Mouse (Mus musculus) frontal cortex, postnatal 14 days (tissue): ENCODE measurements around the gene Phf24.

ENCODE experiments used
- DNase-seq, 2 experiments: peaks; one replicate each; pipeline ENCODE4 v3.0.0; 2022; ENCODE audit warnings: low spot score in 2 of 2

Phf24 gene

DNA sequence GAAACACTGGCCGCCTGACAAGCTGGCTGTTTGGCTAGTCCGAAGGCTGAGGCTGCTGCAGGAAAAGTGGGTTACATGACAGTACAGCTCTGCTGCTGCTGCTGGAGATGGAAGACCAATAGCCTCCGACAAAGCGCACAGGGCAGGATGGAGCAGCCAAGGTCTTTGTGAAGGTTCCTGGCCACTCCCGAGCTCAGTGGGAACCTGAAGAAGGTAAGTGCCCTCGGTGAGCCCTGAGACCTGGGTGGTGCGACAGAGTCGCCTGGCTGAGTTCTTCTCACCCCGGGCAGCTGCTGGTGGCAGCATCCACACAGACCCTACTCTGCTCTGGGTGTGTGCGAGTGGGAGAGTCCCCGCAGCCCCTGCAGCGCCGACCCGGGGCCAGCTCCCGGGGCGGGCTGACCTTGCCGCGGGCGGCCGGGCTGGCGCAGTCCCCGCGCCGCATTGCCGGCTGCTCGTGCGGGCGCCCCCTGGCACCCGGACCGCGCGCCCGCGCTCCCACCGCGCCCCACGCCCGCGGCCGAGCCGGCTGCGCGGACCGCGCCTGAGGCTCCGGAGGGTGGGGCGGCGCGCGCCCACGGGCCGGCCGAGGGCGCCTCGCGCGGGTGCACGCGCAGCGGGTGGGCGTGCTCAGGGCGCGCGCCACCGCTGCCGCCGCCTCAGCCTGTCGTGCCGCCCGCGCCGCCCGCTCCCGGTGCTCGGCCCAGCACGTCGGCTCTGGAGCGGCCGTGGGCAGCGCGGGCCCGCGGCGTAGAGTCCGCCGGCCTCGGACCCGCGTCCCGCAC, at the start of gene Phf24:
Gene Phf24, plus strand, starts transcription at position 44 of the 785 bp plus-strand sequence.
- no peak for DNase-seq

DNA sequence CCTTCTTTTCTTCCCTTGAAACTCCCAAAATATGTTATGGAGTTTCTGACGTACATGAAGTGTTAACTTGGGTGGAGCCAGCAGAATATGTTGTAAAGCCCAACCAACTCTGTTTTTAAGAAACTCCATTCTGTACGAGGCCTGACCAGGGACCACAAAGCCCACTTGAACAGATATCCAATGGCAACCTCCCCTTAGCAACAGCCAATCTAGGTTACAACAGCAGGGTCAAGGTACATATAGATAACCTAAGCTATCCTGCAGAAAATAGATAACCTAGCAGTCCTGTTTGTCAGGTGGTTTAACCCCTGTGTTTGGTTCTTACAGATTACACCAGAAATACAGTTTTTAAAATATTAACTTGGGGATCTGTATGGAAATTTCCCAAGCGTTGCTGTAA, 49.1 kb upstream of the Phf24 start:
- no peak for DNase-seq

DNA sequence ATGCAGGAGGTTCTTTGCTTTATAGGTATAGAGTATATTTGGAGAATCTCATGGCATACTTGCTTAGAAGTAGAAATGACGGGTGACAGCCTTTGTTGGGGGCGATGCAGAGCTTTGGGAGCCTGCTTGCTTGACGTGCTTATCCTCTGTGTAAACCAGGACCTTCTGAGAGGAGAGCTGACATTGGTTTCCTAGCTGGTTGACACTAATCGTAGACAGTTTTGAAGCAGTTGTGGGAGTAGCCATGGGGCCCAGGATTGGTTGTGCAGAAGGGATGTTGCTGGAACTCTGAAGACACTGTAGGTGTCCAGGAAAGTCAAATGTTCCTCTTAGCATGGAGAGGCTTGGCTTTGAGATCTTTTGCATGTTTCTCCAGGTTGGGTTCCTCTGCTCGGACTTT, 48.3 kb upstream of the Phf24 start:
- DNase-seq, result no peak

DNA sequence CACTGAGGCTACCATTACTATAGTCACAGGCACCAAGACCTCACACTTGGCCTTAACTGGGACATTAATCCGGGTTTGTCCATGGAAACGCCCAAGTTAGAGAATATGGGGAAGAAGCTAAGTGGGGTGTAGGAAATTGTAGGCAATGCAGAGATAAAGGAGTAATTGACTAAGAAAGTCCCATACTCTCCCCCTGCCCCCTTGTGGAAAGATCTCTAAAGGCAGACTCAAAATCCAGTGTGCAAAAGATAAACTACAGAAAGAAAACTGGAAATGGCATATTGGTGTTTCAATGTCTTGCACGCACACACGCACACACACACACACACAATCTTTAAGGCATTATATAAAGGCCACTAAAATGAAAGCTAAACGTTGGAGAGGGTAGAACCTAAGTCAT, 45.7 kb upstream of the Phf24 start:
- no peak for DNase-seq

DNA sequence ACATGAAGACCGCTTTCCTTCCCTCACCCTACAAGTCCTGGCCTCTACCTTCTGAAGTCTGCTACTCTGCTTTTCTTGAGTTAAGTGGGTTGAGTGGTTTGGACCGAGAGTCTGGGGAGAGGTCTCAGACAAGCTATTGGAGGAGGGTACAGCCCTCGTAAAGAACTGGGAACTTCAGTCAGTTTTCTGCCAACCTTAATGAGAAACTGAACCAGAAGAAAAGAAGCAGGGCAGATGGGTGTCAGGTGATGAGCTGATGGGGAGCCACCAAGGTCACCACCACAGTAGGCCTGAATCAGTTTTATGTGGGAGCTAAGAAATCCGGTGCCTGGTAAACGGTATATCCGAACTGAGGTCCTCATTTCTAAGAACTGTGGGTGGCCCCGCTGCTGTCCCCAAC, 44.3 kb upstream of the Phf24 start:
- DNase-seq, result no peak

DNA sequence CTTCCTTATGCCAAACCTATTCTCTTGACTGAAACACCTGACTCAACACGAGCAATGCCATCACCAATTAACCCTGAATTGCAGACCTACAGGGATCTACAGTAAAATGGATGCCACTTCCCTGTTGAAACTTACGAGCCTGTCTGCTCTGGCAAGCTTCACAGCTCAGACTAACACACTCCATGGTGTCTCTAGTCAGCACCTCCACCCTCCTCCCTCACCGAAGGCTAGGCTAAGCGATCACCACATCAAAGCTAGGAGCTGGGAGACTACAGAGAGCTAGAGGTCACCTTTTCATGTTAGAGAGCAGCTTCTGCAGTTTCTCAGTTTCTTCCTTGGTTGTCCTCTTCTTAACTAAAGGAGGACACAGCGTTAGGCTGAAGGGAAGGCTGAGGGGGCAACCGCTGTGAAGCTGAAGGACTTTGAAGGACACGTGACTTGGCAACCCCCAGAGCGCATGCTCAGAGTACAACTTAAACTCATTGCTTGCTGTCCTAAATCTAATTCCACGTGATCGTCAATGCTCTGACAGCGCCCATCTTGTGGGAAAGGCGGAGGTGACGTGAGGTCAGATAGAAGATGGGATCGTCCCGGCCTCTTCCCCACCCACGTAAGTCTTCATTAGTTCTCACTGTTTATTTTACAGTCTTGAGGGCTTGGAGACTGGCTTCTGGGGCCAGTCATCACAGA, 43.6 kb upstream of the Phf24 start:
- no peak for DNase-seq

DNA sequence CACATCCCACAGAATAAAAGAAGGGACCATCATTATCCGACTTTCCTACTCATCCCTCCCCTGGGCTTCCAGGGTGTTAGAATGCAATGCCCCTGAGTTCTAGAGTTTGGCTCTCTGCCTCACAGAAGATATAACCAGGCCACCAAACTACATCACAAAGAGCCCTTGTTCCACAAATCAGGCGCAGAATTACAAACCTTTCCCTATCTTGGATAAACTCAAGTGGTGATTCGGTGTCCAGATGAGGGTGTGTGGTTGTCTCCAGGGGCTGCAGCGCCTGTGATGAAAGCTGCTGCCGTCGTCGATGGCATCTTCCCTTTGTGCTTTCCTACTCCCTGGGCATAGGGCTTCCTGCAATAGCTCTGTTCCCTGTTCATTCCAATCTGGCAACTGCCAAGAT, 42.3 kb upstream of the Phf24 start, which contains the start of gene Fam205c:
Gene Fam205c, minus strand, starts transcription at position 101 of the 400 bp plus-strand sequence.
- no peak for DNase-seq

DNA sequence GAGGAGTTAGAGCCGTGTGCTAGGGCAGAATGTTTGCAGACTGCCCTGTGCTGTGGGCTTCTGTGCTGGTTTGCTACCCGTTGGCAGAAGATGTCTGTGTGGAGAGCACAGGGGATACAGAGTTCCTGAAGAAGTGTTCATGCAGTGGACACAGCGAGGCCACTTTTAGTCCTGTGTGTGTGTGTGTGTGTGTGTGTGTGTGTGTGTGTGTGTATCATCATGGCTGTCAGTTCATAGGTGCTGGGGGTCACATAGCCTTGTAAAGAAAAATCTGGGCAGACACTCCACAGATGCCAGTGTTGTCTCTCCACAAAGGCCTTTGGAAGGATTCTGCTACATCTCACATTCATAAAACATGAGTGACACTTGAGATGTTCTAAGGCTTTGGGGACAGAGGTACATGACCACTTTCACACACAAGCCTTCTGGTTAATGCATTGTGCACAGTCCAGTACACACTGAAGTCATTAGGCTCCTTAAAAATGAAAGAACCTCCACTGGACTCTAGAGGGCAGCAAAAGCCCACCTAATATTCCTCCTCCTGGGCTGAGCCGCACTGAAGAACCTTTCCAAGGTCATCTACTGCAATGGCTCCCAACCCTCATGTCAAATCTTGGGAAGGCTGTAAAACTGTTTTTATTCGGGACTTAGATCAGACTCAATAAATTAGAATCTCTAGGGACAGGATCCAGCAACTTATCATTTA, 39.7 kb upstream of the Phf24 start:
- DNase-seq, result peak in 1 of 2 experiments; percentile 34

DNA sequence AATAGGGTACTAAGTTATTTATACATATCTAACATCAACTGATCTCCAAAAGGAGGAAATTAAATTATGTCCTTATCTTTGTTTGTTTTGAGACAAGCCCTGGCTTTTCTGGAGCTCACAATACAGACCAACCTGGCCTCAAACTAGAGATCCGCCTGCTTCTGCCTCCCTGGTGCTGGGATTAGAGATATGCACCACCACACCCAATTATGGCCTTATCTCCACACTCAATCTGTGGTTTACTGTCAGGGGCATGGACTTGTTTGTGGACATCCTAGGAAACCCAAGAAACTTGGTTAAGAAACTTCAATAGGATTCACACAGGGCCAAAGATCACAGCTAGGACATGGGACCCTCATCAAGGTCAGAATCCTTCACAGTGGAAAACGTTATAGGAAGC, 38.8 kb upstream of the Phf24 start:
- DNase-seq, result no peak

DNA sequence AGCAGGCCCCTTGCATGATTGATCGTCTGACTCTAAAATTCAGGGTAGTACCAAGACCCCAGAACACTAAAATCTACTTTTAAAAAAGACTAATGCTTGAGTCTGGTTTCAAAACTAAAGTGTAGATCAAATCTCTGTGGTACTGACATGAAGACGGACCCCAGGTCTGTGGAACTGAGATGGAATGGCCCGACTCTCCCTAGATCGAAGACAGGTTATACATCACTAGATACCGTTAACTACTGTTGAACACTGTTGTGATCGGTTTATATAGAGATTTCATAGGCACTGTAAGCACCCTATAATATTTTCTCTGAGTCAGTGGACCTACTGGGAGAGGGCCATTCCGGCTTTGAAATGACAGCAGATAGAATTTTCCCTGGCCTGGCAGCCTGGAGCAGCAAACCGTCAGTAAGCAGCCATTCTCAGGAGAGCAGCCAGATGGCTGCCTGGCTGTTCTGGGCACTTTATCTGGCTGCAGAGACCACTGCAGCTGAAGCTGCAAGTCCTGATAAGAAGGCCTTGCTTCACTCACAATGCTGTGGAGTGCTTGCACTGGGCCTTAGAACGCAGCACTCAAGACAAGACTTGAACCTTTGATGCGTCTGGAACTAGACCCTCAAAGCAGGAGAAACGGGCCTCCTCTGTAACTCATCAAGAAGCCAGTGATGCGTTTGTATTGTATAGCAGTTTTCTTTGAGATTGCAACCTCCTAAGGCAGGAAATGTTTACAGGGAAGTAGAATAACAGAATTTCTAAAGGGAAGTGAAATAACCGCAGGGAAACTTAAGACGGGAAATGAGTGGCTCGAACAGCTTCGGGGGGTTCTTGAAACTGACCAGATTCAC, 36.4 kb upstream of the Phf24 start:
- no peak for DNase-seq

DNA sequence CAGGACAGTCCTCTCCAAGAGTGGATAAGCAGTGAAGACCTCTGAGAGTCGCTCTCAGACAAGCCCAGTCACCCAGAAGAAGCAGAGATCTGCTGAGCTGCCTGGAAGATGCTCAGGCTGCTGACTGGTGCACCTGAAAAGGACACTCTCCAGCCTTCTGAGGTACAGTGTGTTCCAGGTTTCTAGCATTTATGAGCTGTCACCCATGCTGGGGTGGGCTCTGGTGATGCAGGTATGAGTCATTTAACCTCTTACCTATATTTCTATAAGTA, 35.8 kb upstream of the Phf24 start:
- DNase-seq, result no peak

DNA sequence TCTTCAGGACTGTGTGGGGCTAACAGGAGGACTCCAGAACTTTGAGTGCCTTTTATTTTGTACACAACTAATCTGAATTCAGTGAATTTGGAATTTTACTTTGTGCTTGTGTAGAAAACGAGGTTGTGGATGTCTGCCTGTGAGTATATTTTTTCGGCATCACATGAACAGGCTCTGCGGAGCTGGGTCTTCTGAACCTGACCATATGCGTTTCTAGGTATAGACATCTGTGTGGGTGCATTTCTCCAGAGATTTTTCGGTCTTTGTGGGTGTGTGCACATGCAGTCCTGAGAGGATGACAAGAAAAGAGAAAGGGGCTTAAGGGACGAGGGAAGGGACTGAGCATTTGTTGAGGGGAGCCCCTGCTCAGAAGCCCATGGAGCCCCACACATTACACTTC, 29.5 kb upstream of the Phf24 start:
- no peak for DNase-seq

DNA sequence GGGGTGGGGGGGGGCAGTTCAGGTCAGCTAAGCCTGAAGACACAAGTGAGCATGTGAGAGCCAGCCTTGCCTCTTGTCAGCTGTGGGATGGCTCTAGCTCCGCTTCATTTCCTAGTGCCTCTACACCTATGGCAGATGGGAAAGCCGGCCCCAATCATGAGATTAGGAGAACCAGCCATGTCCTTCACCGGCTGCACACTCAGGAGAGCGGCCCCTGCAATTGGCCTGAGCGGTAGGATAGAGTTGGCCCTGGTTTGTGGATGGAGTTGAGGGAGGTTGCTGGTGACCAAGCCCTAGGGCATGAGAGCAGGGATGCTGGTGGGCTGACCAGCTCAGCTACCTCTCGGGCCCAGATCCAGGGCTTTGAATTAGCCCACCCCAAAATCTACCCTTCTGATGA, 27.7 kb upstream of the Phf24 start:
- no peak for DNase-seq

DNA sequence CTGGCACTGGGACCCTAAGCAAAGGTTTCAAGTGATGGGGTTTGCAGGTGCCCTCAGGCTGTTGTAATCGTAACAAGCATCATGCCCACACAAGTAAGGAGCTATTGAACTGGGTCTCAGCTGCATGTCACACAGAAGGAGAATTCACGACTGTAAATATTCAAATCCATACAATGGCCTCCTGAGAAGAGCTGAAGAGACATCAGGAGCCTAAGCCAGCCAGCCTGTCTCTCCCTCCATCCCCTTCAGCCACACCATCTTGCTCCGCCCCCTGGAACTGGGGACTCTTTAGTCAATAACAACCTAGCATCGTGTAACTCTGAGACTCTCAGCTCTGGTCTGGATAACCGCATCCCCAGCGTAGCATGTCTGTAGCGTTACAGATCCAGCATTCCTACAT, 25.3 kb upstream of the Phf24 start:
- DNase-seq, result no peak

DNA sequence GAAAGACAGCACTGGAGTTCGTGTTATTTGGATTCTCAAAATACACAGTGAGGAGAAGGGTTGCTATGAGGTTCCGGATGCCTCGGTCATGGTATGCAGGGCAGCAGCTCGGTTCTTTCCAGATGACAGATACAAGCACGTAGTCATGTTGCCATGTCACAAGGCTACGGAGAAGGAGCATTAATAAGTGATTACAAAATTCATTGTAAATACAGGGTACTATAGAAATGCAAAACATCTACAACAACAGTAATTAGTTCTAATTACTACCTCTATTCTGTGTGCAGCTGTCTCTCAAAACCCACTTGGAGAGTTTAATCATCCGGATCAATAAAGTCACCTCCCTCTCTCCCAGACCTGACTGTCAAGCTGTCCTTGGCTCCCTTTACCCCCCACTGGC, 21.3 kb upstream of the Phf24 start:
- no peak for DNase-seq

DNA sequence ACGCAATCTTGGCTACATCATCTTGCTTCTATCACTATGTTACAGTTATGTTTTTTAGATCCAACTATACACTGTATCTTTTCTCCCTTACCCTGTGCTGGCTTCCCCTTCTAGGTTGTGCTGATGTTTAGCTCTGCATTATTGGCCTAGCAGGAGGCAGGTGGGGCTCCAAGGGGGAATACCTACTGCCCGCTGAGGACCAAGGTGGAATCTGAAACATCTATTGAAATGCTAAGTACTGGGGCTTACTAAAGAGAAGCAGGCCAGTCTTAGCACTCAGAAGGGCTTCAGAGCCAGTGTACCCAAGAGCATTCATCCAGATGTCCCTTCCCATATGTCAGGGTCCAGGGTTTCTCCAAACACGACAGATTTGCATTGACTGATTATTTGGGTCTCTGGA, 17.5 kb upstream of the Phf24 start:
- DNase-seq, result no peak

DNA sequence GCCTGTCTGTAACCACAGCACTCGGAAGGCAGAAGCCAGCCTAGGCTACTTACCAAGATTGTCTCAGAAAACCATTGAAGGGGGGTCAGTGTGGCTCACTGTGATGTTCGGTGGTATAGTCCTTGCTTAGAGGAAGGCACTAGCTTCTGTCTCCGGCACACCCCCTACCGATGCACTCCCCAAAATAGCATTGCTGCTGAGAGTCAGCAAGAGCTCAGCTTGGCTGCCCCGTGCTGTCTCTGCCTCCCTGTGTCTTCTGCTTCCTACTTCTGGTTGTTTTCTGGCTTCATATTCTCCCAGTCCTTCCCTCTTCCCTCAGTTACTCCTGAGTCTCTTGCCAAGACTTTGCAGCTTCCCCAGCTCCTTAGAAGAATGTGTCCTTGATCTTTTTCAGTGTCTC, 15.6 kb upstream of the Phf24 start:
- peak in 1 of 2 experiments; percentile 34 for DNase-seq

DNA sequence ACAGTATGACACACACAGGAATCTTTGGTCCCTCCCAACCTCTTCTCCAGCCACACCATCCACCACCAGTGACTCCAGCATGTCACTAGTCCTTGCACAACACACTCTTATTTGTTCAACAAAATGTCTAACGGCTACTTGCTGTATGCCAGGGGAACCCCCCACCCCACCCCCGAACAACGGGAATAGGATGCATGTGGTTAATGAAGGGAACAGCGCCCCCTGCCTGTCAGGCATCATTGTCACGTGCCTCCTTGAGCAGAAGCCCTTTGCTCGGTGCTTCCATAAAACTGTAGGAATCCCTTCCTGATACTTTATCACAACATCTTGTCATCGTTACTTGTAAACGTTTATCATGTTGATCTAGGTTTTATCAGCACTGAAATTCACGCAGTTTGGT, 14.3 kb upstream of the Phf24 start:
- no peak for DNase-seq

DNA sequence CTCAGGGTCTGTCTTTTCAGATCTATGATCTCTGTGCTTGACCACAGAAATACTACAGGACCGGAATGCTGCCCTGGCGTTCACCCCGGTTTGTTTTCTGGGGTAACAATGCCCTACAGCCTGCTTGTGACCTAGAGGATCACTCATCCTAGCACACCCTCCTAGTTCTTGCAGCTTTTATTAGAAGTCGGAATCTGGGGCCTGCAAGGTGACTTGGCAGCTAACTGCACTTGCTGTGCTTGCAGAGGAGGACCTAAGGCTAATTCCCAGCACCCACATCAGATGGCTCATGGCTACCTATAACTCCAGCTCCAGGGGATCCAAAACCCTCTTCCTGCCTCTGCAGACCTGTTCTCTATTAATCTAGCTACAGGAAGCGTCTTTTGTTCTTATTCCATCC, 13.7 kb upstream of the Phf24 start:
- DNase-seq, result no peak

DNA sequence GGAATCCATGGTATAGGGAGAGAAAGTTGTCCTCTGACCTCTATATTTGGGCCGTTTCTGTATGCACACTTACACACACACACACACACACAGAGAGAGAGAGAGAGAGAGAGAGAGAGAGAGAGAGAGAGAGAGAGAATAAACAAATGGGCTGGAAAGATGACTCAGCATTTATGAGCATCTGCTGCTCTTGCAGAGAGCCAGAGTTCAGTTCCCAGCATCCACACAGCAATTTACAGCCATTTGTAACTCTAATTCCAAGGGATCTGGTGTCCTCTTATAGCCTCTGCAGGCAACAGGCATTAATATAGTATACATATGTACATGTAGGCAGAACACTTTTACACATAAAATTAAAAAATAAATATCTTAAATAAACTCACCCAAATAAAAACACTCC, 12.5 kb upstream of the Phf24 start:
- no peak for DNase-seq

DNA sequence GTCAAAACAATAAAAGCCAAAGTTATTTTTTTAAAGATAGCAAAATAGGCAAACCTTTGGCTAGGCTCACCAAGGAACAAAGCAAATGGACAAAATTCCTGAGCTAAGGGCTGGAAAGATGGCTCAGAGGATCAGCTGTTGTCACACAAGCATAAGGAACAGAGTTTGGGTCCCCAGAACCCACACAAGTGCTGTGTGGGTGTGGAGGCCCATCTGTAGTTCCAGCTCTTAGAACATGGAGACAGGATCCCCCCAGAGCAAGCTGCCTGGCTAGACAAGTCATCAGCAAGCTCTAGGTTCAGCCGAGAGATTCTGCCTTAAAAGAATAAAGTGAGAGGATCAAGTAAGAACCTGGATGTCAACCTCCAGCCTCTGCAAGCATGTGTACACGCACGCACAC, 11.9 kb upstream of the Phf24 start:
- DNase-seq, result no peak

DNA sequence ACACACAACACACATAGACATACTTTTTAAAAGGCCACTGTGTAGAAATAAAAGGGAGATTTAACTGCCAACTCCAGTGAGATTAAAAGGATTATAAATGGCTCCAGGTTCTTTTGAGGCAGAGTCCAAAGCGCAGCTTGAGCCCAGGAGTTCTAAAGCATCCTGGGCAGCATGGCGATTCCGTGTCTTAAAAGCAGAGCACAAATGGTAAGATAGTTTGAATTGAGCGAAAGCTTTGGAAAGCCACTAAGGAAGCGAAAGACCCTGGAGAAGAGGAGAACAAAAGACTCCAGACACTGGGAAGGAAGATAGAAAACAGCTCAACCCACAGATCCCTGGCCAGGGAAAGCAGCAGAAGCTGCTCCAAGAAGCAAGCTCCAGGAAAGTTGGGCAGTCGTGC, 11.5 kb upstream of the Phf24 start:
- no peak for DNase-seq
